In genomic region chr4:134892096-134892495, GRCm38 (mm10) we compare ENCODE assay signal across 8 mouse cellular contexts. TPM values are rescaled to one million over a fixed set of nuclear protein-coding genes. Genes with fewer than 3 reads are reported as not detected.
A peak's percentile ranks its signal among the peaks of the same experiment; 100 is the strongest.
DNase-seq lines count a peak whose midpoint lies in the region; ATAC-seq lines count a peak whose summit lies in the region.

No protein-coding gene starts in this region.

- intact Hi-C loops in heart, postnatal 25 days (cut with DNase I) = no loop called here

- no peak overlapping the region for H3K27ac ChIP-seq in hindbrain, embryonic 10.5 days
- no peak overlapping the region for H3K27ac ChIP-seq in midbrain, embryonic 11.5 days (ENCODE audit: low read depth, low read length)

- no peaks in the 10 kb centered on the region for H3K27me3 ChIP-seq in hindbrain, embryonic 10.5 days (ENCODE audit: insufficient read depth, poor library complexity, severe bottlenecking)
- no peaks in the 10 kb centered on the region for H3K27me3 ChIP-seq in midbrain, embryonic 11.5 days (ENCODE audit: control insufficient read depth, insufficient read depth, low read length)

- peak; percentile 68 to 78 for DNase-seq in heart, adult 18-20 months
- DNase-seq in heart, postnatal 25 days (ENCODE audit: low spot score) = no peak
- peak; percentile 68 to 71 for DNase-seq in B cell, adult 2 months
- DNase-seq in cerebellum, adult 8-10 months = peak; percentile 70
- peak; percentile 77 for DNase-seq in kidney, postnatal 10 days
- DNase-seq in hindbrain, embryonic 10.5 days (ENCODE audit: low spot score) = no peak
- no peak for DNase-seq in midbrain, embryonic 11.5 days (ENCODE audit: low spot score, missing footprints)

- no peak overlapping the region for H3K4me2 ChIP-seq in midbrain, embryonic 11.5 days

- H3K9me3 ChIP-seq in hindbrain, embryonic 10.5 days = no peaks in the 10 kb centered on the region
- no peaks in the 10 kb centered on the region for H3K9me3 ChIP-seq in midbrain, embryonic 11.5 days (ENCODE audit: control insufficient read depth, low read length)

- 82% methylated on average over 6 of the region's 6 CpGs for WGBS in hindbrain, embryonic 10.5 days
- WGBS in midbrain, embryonic 11.5 days = 85% methylated on average over 6 of the region's 6 CpGs

- no peak overlapping the region for H3K9ac ChIP-seq in midbrain, embryonic 11.5 days (ENCODE audit: low read length)

- peaks cover 37% of the 10 kb centered on the region for H3K36me3 ChIP-seq in hindbrain, embryonic 10.5 days
- H3K36me3 ChIP-seq in midbrain, embryonic 11.5 days (ENCODE audit: control insufficient read depth, insufficient read depth, low read length) = peaks cover 2% of the 10 kb centered on the region; the same call in 1 of the 2 replicates

- peaks cover 6% of the 10 kb centered on the region; the same call in 1 of the 2 replicates for H3K4me1 ChIP-seq in hindbrain, embryonic 10.5 days (replicated peaks)
- no peaks in the 10 kb centered on the region for H3K4me1 ChIP-seq in midbrain, embryonic 11.5 days (ENCODE audit: control insufficient read depth, insufficient read depth, low read length)

- ATAC-seq in megakaryocyte progenitor cell, adult 5-6 weeks (replicated peaks; ENCODE audit: poor library complexity) = 0 out of 2 replicates have a peak, but pooled peaks have one; percentile 34
- no peak for ATAC-seq in midbrain, embryonic 11.5 days (ENCODE audit: low FRiP score)

- no peak overlapping the region for H3K4me3 ChIP-seq in hindbrain, embryonic 10.5 days
- H3K4me3 ChIP-seq in midbrain, embryonic 11.5 days (ENCODE audit: low read depth, low read length) = no peak overlapping the region

RNA-seq across cellular contexts. Expression of gene Tmem50a, which starts 22.7 kb away (rescaled TPM):
- 10 to 100 TPM; 61.9 to 65.3 TPM for total RNA-seq in heart, adult 18-20 months (2021)
- 10 to 100 TPM; 57.7 to 67.6 TPM for total RNA-seq in heart, postnatal 25 days (2021)
- 216 and 219 TPM in 2 replicates for total RNA-seq in megakaryocyte progenitor cell, adult 5-6 weeks (2015)
- 248 and 276 TPM in 2 replicates for total RNA-seq in megakaryocyte progenitor cell, adult 5-6 weeks (2017)
- polyA plus RNA-seq in hindbrain, embryonic 10.5 days (2016; fragmentation: Nextera tagmentation; extraction: Ambion mirVana) = 132 and 149 TPM in 2 replicates
- polyA plus RNA-seq in midbrain, embryonic 11.5 days (2014; fragmentation: Nextera tagmentation; extraction: Ambion mirVana) = 156 TPM in 2 replicates

RNA-seq across cellular contexts. Expression of gene Rhd, which starts 27.8 kb away (rescaled TPM):
- total RNA-seq in heart, adult 18-20 months (2021) = 1 to 10 TPM; 6.9 TPM
- 1 to 10 TPM; 1.5 to 1.6 TPM for total RNA-seq in heart, postnatal 25 days (2021)
- total RNA-seq in megakaryocyte progenitor cell, adult 5-6 weeks (2015) = 8.0 and 15.9 TPM in 2 replicates
- 15.3 and 29.2 TPM in 2 replicates for total RNA-seq in megakaryocyte progenitor cell, adult 5-6 weeks (2017)
- 11.2 and 12.5 TPM in 2 replicates for polyA plus RNA-seq in hindbrain, embryonic 10.5 days (2016; fragmentation: Nextera tagmentation; extraction: Ambion mirVana)
- polyA plus RNA-seq in midbrain, embryonic 11.5 days (2014; fragmentation: Nextera tagmentation; extraction: Ambion mirVana) = 19.2 and 21.3 TPM in 2 replicates

RNA-seq across cellular contexts. Expression of gene Rsrp1, which starts 31.3 kb away (rescaled TPM):
- total RNA-seq in heart, adult 18-20 months (2021) = 100 to 1,000 TPM; 177 to 237 TPM
- total RNA-seq in heart, postnatal 25 days (2021) = 100 to 1,000 TPM; 153 to 208 TPM
- total RNA-seq in megakaryocyte progenitor cell, adult 5-6 weeks (2015) = 413 and 462 TPM in 2 replicates
- total RNA-seq in megakaryocyte progenitor cell, adult 5-6 weeks (2017) = 119 and 154 TPM in 2 replicates
- 335 and 382 TPM in 2 replicates for polyA plus RNA-seq in hindbrain, embryonic 10.5 days (2016; fragmentation: Nextera tagmentation; extraction: Ambion mirVana)
- polyA plus RNA-seq in midbrain, embryonic 11.5 days (2014; fragmentation: Nextera tagmentation; extraction: Ambion mirVana) = 352 and 403 TPM in 2 replicates

RNA-seq across cellular contexts. Expression of gene Syf2, which starts 38.6 kb away (rescaled TPM):
- total RNA-seq in heart, adult 18-20 months (2021) = 10 to 100 TPM; 52.5 to 56.9 TPM
- total RNA-seq in heart, postnatal 25 days (2021) = 10 to 100 TPM; 48.6 to 52.4 TPM
- total RNA-seq in megakaryocyte progenitor cell, adult 5-6 weeks (2015) = 50.4 and 58.9 TPM in 2 replicates
- 173 and 193 TPM in 2 replicates for total RNA-seq in megakaryocyte progenitor cell, adult 5-6 weeks (2017)
- polyA plus RNA-seq in hindbrain, embryonic 10.5 days (2016; fragmentation: Nextera tagmentation; extraction: Ambion mirVana) = 67.6 and 75.2 TPM in 2 replicates
- polyA plus RNA-seq in midbrain, embryonic 11.5 days (2014; fragmentation: Nextera tagmentation; extraction: Ambion mirVana) = 76.7 and 79.4 TPM in 2 replicates

RNA-seq across cellular contexts. Expression of gene Maco1, which starts 39.0 kb away (rescaled TPM):
- total RNA-seq in heart, adult 18-20 months (2021) = 10 to 100 TPM; 19.9 to 21.3 TPM
- 10 to 100 TPM; 18.6 to 22.1 TPM for total RNA-seq in heart, postnatal 25 days (2021)
- total RNA-seq in megakaryocyte progenitor cell, adult 5-6 weeks (2015) = 31.4 and 33.0 TPM in 2 replicates
- 34.2 and 38.5 TPM in 2 replicates for total RNA-seq in megakaryocyte progenitor cell, adult 5-6 weeks (2017)
- 39.2 and 48.2 TPM in 2 replicates for polyA plus RNA-seq in hindbrain, embryonic 10.5 days (2016; fragmentation: Nextera tagmentation; extraction: Ambion mirVana)
- polyA plus RNA-seq in midbrain, embryonic 11.5 days (2014; fragmentation: Nextera tagmentation; extraction: Ambion mirVana) = 45.6 and 51.7 TPM in 2 replicates

Comparison
In these comparisons a context has a peak if more than half of its experiments do, and no peak if none do; other contexts are left out.
1. DNase-seq: peak in heart, adult 18-20 months (2 of 2), B cell, adult 2 months (2 of 2), cerebellum, adult 8-10 months (single experiment) and kidney, postnatal 10 days (single experiment); none in heart, postnatal 25 days (single experiment), hindbrain, embryonic 10.5 days (single experiment) and midbrain, embryonic 11.5 days (single experiment).